Mouse (Mus musculus): ENCODE data around the gene Rhoa. TPM values are rescaled to one million over a fixed set of nuclear protein-coding genes. Genes with fewer than 3 reads are reported as not detected.

Gene Rhoa
- total RNA-seq, 1 experiment, result 125 TPM

DNA sequence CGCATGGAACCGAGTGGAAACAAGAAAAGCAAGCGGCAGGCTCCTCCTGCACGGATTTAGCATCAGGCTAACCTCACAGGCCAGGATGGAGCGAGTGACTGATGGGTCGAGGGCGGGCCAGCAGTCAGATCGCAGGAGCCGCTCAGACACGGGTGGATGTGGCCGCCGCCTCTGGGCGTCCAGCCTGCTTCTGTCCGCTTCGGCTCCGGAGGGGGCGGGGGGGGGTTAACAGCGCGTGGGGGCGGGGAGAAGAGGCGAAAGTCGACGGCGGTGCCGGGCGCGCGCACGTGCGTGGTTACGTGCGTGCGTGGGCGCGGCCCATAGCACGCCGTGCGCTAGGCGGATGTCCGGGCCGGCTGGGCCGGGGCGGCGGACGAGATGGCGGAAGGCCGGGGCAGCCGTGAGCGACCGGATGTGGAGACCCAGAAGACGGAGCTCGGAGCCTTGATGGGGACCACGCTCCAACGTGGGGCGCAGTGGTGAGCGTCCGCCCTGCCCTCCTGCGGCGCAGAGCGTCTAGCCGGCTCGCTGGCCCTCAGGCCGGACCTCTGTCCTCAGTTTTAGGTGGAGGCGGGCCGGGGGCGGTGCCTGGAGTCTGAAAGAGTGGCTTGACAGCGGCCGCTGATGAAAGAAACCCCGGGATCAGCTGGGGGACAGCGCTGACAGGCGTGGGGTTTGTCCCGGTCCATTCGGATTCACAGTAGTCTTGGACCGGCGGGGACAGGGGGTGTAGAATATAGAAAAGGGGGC lies 41.8 kb downstream of the Rhoa start, which contains the start of gene Usp4:
Gene Usp4, plus strand, starts transcription at position 314 of the 750 bp plus-strand sequence.
- Histone ChIP-seq H3K9ac (ENCODE audit: insufficient read depth, low read depth, low read length, poor library complexity, severe bottlenecking) (peak within 1 kb of the TSS; percentile 84), H3K4me1 (ENCODE audit: control insufficient read depth in 2 of 2, insufficient read depth in 2 of 2, low read length in 2 of 2, poor library complexity in 1 of 2) (peaks cover 5% of the 10 kb centered on the region in 2 experiments), H3K9me3 (ENCODE audit: control insufficient read depth, insufficient read depth, low read depth, low read length) (no peaks in the 10 kb centered on the region), H3K4me3 (ENCODE audit: insufficient read depth in 1 of 2, low read depth in 1 of 2, low read length in 2 of 2, poor library complexity in 1 of 2, severe bottlenecking in 1 of 2) (peak within 1 kb of the TSS; percentile 74 to 83), H3K36me3 (ENCODE audit: control insufficient read depth, insufficient read depth, low read length, poor library complexity, severe bottlenecking) (peaks cover 11% of the 10 kb centered on the region), H3K27ac (ENCODE audit: insufficient read depth, low read depth, low read length, poor library complexity, severe bottlenecking) (peak within 1 kb of the TSS; percentile 28; the same call in 1 of the 2 replicates)
- in situ Hi-C loops (cut with MboI; ENCODE audit: low sequenced_read_pairs in 2 of 2, unreplicated experiment in 2 of 2), result no loop called here
- DNase-seq (ENCODE audit: low read depth, low spot score), result no peak
- TF ChIP-seq MAFK (IDR thresholded peaks at IDR 0.05; ENCODE audit: insufficient read depth, low read depth, low read length) (no peak), HCFC1 (IDR thresholded peaks at IDR 0.05; ENCODE audit: borderline replicate concordance, insufficient read depth, low read length) (peak; percentile 53; the same call in 1 of the 2 replicates)

DNA sequence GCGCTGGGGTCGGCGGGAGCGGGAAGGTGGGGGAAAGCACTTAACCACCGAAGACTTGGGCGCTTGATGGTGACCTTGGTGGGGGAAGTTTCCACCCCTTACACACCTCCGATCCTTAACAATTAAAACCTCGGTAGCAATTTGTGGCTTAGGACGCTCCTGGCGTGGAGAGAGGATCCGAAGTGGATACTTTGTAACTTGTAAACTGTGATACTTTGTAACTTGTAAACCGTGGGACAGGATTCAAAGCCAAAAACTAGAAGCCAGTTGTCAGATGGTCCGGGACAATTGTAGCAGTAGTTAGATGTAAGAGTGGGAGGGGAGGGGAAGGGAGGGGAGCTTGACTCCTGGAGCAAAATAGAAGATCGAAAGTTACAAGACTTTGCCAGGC lies 42.4 kb downstream of the Rhoa start:
- Histone ChIP-seq H3K4me3 (ENCODE audit: insufficient read depth in 1 of 2, low read depth in 1 of 2, low read length in 2 of 2, poor library complexity in 1 of 2, severe bottlenecking in 1 of 2) (peak overlapping the region; percentile 74 to 83), H3K27ac (ENCODE audit: insufficient read depth, low read depth, low read length, poor library complexity, severe bottlenecking) (no peak overlapping the region), H3K36me3 (ENCODE audit: control insufficient read depth, insufficient read depth, low read length, poor library complexity, severe bottlenecking) (peaks cover 12% of the 10 kb centered on the region), H3K4me1 (ENCODE audit: control insufficient read depth in 2 of 2, insufficient read depth in 2 of 2, low read length in 2 of 2, poor library complexity in 1 of 2) (peaks cover 5% of the 10 kb centered on the region in 2 experiments), H3K9ac (ENCODE audit: insufficient read depth, low read depth, low read length, poor library complexity, severe bottlenecking) (peak overlapping the region; percentile 76), H3K9me3 (ENCODE audit: control insufficient read depth, insufficient read depth, low read depth, low read length) (no peaks in the 10 kb centered on the region)
- DNase-seq (ENCODE audit: low read depth, low spot score), result no peak
- TF ChIP-seq HCFC1 (IDR thresholded peaks at IDR 0.05; ENCODE audit: borderline replicate concordance, insufficient read depth, low read length) (no peak), MAFK (IDR thresholded peaks at IDR 0.05; ENCODE audit: insufficient read depth, low read depth, low read length) (no peak), ZNF384 (IDR thresholded peaks at IDR 0.05; ENCODE audit: low read depth, low read length) (no peak), ZC3H11A (IDR thresholded peaks at IDR 0.05; ENCODE audit: borderline replicate concordance, low read depth, low read length) (no peak), CHD2 (IDR thresholded peaks at IDR 0.05; ENCODE audit: low read depth, low read length) (no peak)
- in situ Hi-C loops (cut with MboI; ENCODE audit: low sequenced_read_pairs in 2 of 2, unreplicated experiment in 2 of 2), result no loop called here

DNA sequence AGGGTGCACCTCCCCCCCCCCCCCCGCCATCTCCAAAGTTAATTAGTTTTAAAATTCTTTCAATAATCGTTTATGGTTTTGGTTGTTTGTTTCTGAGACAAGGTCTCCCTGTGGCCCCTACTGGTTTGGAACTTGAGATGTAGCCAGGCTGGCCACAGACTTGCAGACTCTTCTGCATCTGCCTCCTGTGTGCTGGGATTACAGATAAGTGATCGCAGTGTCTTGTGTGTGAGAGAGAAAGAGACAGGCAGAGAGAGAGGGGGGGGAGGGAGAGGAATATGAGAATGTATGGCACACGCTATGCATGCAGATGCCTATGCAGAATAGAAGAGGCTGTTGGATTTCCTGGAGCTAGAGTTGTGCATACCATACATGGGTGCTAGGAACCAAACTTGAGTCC lies 43.8 kb downstream of the Rhoa start:
- TF ChIP-seq MAFK (IDR thresholded peaks at IDR 0.05; ENCODE audit: insufficient read depth, low read depth, low read length) (no peak), CHD2 (IDR thresholded peaks at IDR 0.05; ENCODE audit: low read depth, low read length) (no peak), HCFC1 (IDR thresholded peaks at IDR 0.05; ENCODE audit: borderline replicate concordance, insufficient read depth, low read length) (no peak), ZNF384 (IDR thresholded peaks at IDR 0.05; ENCODE audit: low read depth, low read length) (no peak), ZC3H11A (IDR thresholded peaks at IDR 0.05; ENCODE audit: borderline replicate concordance, low read depth, low read length) (no peak)
- H3K9me3 ChIP-seq (ENCODE audit: control insufficient read depth, insufficient read depth, low read depth, low read length), result no peaks in the 10 kb centered on the region
- H3K9ac ChIP-seq (ENCODE audit: insufficient read depth, low read depth, low read length, poor library complexity, severe bottlenecking), result no peak overlapping the region
- peaks cover 5% of the 10 kb centered on the region in 2 experiments for H3K4me1 ChIP-seq (ENCODE audit: control insufficient read depth in 2 of 2, insufficient read depth in 2 of 2, low read length in 2 of 2, poor library complexity in 1 of 2)
- no peak overlapping the region for H3K4me3 ChIP-seq (ENCODE audit: insufficient read depth in 1 of 2, low read depth in 1 of 2, low read length in 2 of 2, poor library complexity in 1 of 2, severe bottlenecking in 1 of 2)
- no peak for DNase-seq (ENCODE audit: low read depth, low spot score)
- in situ Hi-C loops (cut with MboI; ENCODE audit: low sequenced_read_pairs in 2 of 2, unreplicated experiment in 2 of 2), result no loop called here
- H3K27ac ChIP-seq (ENCODE audit: insufficient read depth, low read depth, low read length, poor library complexity, severe bottlenecking), result no peak overlapping the region
- H3K36me3 ChIP-seq (ENCODE audit: control insufficient read depth, insufficient read depth, low read length, poor library complexity, severe bottlenecking), result peaks cover 16% of the 10 kb centered on the region

DNA sequence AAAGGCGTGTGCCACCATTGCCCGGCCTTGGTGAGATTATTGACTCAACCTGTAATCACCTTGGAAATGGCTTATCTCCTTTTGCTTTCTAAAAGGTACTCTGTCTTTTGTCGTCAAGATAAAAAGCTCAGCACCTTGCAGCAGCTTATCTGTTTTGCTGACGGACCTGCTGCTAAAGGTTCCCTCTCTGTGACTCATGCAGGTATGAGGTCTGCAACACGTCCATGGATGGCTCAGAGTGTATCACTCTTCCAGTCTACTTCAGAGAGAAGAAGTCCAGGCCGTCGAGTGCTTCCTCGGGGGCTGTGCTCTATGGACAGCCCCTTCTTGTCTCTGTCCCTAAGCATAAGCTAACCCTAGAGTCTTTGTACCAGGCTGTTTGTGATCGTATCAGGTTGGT lies 72.3 kb downstream of the Rhoa start:
- no peak for TF ChIP-seq ZNF384 (IDR thresholded peaks at IDR 0.05; ENCODE audit: low read depth, low read length)
- TF ChIP-seq CHD2 (IDR thresholded peaks at IDR 0.05; ENCODE audit: low read depth, low read length), result no peak
- TF ChIP-seq ZC3H11A (IDR thresholded peaks at IDR 0.05; ENCODE audit: borderline replicate concordance, low read depth, low read length), result no peak
- TF ChIP-seq MAFK (IDR thresholded peaks at IDR 0.05; ENCODE audit: insufficient read depth, low read depth, low read length), result no peak
- TF ChIP-seq HCFC1 (IDR thresholded peaks at IDR 0.05; ENCODE audit: borderline replicate concordance, insufficient read depth, low read length), result no peak
- Histone ChIP-seq H3K9ac (ENCODE audit: insufficient read depth, low read depth, low read length, poor library complexity, severe bottlenecking) (no peak overlapping the region), H3K36me3 (ENCODE audit: control insufficient read depth, insufficient read depth, low read length, poor library complexity, severe bottlenecking) (peaks cover 40% of the 10 kb centered on the region), H3K4me1 (ENCODE audit: control insufficient read depth in 2 of 2, insufficient read depth in 2 of 2, low read length in 2 of 2, poor library complexity in 1 of 2) (no peaks in the 10 kb centered on the region), H3K27ac (ENCODE audit: insufficient read depth, low read depth, low read length, poor library complexity, severe bottlenecking) (no peak overlapping the region), H3K9me3 (ENCODE audit: control insufficient read depth, insufficient read depth, low read depth, low read length) (no peaks in the 10 kb centered on the region), H3K4me3 (ENCODE audit: insufficient read depth in 1 of 2, low read depth in 1 of 2, low read length in 2 of 2, poor library complexity in 1 of 2, severe bottlenecking in 1 of 2) (no peak overlapping the region)
- no peak for DNase-seq (ENCODE audit: low read depth, low spot score)
- in situ Hi-C loops (cut with MboI; ENCODE audit: low sequenced_read_pairs in 2 of 2, unreplicated experiment in 2 of 2), result no loop called here

Measured in ES-E14 (cell line).